Mouse (Mus musculus): ENCODE measurements around the gene Gadd45b. TPM values are rescaled to one million over a fixed set of nuclear protein-coding genes. Genes with fewer than 3 reads are reported as not detected.

Gadd45b gene
- polyA plus RNA-seq, 1 experiment: 30.6 TPM

DNA sequence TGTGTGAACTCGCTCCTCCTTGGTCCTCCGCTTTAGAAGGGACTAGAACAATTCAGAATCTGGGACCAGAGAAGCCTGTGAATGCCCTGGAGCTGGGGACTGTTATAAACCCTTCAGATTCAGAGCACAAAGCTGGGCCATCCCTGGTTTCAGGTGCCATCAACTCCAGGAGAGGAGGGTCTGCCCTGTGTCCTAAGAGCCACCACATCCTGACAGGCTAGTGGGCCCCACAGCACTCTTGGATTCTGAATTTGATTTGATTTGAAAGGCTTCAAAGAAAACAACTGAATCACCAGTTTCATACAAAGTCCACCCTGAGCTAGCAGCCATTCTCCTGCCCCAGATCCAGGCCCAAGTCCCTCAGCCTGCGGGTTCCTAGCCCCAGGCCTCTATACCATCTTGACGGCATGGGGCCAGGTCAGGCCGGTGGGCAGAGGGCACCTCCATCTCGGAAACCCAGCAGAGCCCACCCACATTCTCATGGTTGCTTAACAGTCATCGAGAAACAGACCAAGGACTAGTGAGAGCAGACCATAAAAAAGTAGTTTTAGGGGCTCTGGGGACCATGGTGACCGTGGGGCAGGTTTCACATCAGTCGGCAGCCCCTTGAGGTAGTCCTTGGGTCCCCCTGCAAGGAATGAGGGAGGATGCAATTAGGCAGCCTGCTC is 27.5 kb upstream of the Gadd45b start:
- peaks cover 16% of the 10 kb centered on the region for H3K4me1 ChIP-seq (ENCODE audit: control insufficient read depth, insufficient read depth, low read length)
- 91% methylated on average over 9 of the region's 9 CpGs for WGBS
- no peak overlapping the region for H3K4me3 ChIP-seq (replicated peaks; ENCODE audit: insufficient read depth, low read depth, low read length)
- H3K27ac ChIP-seq (ENCODE audit: insufficient read depth, low read length): no peak overlapping the region
- no peaks in the 10 kb centered on the region for H3K27me3 ChIP-seq (ENCODE audit: control insufficient read depth, insufficient read depth, low read length)
- TF ChIP-seq POLR2A (IDR thresholded peaks at IDR 0.05; ENCODE audit: borderline replicate concordance, insufficient read depth, low read length) (no peak), CTCF (IDR thresholded peaks at IDR 0.05; ENCODE audit: borderline replicate concordance, insufficient read depth, low read depth, low read length) (no peak)
- no peak for DNase-seq

DNA sequence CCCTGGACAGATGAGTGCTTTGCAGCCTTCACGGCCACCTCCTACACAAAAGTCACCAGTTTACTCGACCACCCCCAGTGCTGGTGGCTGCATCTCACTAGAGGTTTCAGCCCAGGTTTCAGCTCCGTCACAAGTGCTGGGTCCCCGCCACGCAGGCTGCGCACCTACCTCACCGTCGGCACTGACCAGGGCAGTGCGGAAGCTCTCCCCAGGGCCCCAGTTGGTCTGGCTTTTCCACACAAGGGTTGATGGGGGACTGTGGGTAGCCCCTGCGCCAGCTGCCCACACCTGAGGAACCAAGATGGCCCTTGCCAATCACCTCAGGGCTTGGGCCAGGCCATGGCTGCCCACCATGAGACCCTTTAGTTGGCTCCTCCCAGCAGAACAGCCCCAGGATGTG is 26.6 kb upstream of the Gadd45b start:
- Histone ChIP-seq H3K4me1 (ENCODE audit: control insufficient read depth, insufficient read depth, low read length) (peaks cover 13% of the 10 kb centered on the region), H3K4me3 (replicated peaks; ENCODE audit: insufficient read depth, low read depth, low read length) (no peak overlapping the region), H3K27me3 (ENCODE audit: control insufficient read depth, insufficient read depth, low read length) (no peaks in the 10 kb centered on the region), H3K27ac (ENCODE audit: insufficient read depth, low read length) (no peak overlapping the region)
- WGBS: 93% methylated on average over 10 of the region's 10 CpGs
- TF ChIP-seq POLR2A (IDR thresholded peaks at IDR 0.05; ENCODE audit: borderline replicate concordance, insufficient read depth, low read length) (no peak), CTCF (IDR thresholded peaks at IDR 0.05; ENCODE audit: borderline replicate concordance, insufficient read depth, low read depth, low read length) (no peak)
- DNase-seq: no peak

DNA sequence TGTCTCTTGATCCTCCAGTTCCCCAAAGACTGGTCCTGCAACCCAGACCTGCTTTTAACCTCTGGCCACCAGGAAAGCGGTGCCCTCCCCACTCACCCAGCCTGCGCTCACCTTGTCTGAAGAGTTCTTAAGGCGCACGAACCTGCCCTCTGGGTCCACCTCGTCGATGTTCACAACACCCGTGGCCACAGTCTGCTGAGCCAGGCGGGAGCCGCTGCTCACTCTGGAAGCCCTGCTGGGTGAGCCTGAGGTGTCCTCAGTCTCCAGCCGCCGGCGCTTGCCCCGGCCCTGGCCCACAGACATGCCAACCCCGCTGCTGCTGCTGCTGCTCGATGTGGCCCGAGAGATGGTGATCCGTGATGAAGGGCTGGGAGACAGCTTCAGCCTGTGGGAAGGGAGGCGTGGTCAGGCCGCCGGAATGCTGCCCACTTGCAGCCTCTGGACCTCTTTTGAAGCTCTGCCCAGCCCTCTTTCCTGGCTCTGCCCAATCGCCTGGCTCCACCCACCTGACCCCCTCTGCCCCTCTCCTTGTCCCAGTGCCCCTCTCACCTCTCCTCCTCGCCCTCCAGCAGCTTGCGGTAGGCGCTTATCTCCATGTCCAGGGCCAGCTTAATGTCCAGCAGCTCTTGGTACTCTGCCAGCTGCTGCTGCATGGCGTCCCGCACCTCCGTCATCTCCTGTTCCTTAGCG is 25.7 kb upstream of the Gadd45b start:
- Histone ChIP-seq H3K27ac (ENCODE audit: insufficient read depth, low read length) (no peak overlapping the region), H3K4me3 (replicated peaks; ENCODE audit: insufficient read depth, low read depth, low read length) (no peak overlapping the region), H3K27me3 (ENCODE audit: control insufficient read depth, insufficient read depth, low read length) (no peaks in the 10 kb centered on the region), H3K4me1 (ENCODE audit: control insufficient read depth, insufficient read depth, low read length) (peaks cover 6% of the 10 kb centered on the region; the same call in 1 of the 2 replicates)
- 72% methylated on average over 28 of the region's 28 CpGs for WGBS
- DNase-seq: no peak
- TF ChIP-seq CTCF (IDR thresholded peaks at IDR 0.05; ENCODE audit: borderline replicate concordance, insufficient read depth, low read depth, low read length) (no peak), POLR2A (IDR thresholded peaks at IDR 0.05; ENCODE audit: borderline replicate concordance, insufficient read depth, low read length) (no peak)

DNA sequence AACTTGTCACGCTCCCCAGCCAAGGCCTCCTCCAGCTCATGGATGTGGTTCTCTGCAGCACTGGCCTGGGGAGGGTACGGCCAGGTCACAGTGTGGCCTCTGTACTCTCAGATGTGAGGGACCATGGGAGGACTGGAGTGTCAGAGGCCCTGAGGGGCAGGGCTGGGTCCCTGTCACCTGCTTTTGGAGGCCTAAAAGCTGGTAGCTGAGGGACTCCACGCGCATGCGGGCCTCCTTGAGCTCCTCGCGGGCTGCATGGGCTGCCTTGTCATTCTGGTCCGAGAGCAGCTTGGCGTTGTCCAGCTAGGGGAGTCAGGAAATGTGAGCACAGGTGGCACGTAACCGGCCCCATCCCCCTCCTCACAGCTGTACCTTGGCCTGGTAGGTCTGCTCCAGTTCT is 25.2 kb upstream of the Gadd45b start:
- Histone ChIP-seq H3K27ac (ENCODE audit: insufficient read depth, low read length) (no peak overlapping the region), H3K27me3 (ENCODE audit: control insufficient read depth, insufficient read depth, low read length) (no peaks in the 10 kb centered on the region), H3K4me1 (ENCODE audit: control insufficient read depth, insufficient read depth, low read length) (no peaks in the 10 kb centered on the region; the same call in 1 of the 2 replicates), H3K4me3 (replicated peaks; ENCODE audit: insufficient read depth, low read depth, low read length) (no peak overlapping the region)
- TF ChIP-seq CTCF (IDR thresholded peaks at IDR 0.05; ENCODE audit: borderline replicate concordance, insufficient read depth, low read depth, low read length) (no peak), POLR2A (IDR thresholded peaks at IDR 0.05; ENCODE audit: borderline replicate concordance, insufficient read depth, low read length) (no peak)
- DNase-seq: no peak
- 88% methylated on average over 11 of the region's 11 CpGs for WGBS

DNA sequence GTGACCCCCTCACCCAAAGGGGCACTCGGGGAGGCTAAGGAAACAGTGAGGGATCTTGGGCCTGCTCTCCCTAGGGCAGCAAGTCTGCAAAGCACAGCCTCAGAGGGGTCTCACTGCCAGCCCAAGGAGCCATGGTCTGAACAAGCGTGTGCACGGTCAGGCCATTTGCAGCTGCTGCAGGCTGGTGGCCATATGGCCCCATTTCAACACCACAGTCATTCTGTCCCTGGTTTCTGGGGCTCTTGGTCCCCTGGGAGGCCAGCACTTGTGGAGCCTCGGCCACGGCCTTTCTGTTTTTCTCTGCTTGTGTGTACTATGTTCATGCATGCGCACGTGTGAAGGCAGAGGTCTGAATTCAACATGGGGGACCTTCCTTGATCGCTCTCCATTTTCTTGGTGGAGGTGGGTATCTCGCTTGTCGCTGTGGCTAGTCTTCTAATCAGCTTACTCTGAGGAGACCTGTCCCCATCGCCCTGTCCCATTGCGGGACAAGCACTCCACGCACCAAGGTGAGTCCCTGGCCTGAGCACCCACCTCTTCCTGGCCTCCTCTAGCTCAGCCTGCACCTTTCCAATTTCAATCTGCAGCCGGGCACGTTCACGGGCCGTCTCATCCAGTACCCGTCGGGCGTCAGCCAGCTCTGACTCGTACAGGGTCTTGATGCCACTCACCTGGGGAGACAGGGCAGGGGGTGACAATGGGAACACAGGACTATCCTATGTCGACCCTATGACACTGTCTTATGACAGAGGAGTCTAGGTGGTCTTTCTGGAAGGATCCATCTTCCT is 20.3 kb upstream of the Gadd45b start:
- Histone ChIP-seq H3K27ac (ENCODE audit: insufficient read depth, low read length) (no peak overlapping the region), H3K27me3 (ENCODE audit: control insufficient read depth, insufficient read depth, low read length) (no peaks in the 10 kb centered on the region), H3K4me1 (ENCODE audit: control insufficient read depth, insufficient read depth, low read length) (peaks cover 35% of the 10 kb centered on the region), H3K4me3 (replicated peaks; ENCODE audit: insufficient read depth, low read depth, low read length) (no peak overlapping the region)
- WGBS: 79% methylated on average over 22 of the region's 22 CpGs
- TF ChIP-seq CTCF (IDR thresholded peaks at IDR 0.05; ENCODE audit: borderline replicate concordance, insufficient read depth, low read depth, low read length): no peak
- TF ChIP-seq POLR2A (IDR thresholded peaks at IDR 0.05; ENCODE audit: borderline replicate concordance, insufficient read depth, low read length): no peak
- DNase-seq: no peak

DNA sequence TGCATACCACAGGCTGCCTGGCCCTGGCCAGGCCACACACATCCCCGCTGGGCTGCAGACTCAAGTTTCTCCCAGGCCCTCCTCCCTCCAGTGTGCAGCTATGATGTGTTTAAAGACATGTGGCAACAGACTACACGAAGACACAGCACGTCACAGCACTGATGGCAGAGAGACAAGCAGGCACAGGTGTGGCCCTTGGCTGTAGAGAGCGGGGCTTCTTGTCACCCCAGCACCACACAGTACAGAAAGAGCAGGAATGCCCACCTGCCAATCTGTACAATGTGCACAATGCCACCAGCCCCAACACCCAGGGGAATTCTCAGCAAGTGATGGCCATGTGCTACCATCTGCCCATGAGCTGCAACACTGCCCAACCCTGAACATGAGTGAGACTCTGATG is 18.5 kb upstream of the Gadd45b start:
- TF ChIP-seq POLR2A (IDR thresholded peaks at IDR 0.05; ENCODE audit: borderline replicate concordance, insufficient read depth, low read length) (no peak), CTCF (IDR thresholded peaks at IDR 0.05; ENCODE audit: borderline replicate concordance, insufficient read depth, low read depth, low read length) (no peak)
- 0 out of 2 replicates have a peak overlapping the region, but pooled peaks have one; percentile 9 for H3K27ac ChIP-seq (ENCODE audit: insufficient read depth, low read length)
- peaks cover 46% of the 10 kb centered on the region for H3K4me1 ChIP-seq (ENCODE audit: control insufficient read depth, insufficient read depth, low read length)
- no peak overlapping the region for H3K4me3 ChIP-seq (replicated peaks; ENCODE audit: insufficient read depth, low read depth, low read length)
- 21% methylated on average over 4 of the region's 4 CpGs for WGBS
- no peaks in the 10 kb centered on the region for H3K27me3 ChIP-seq (ENCODE audit: control insufficient read depth, insufficient read depth, low read length)
- DNase-seq: no peak

DNA sequence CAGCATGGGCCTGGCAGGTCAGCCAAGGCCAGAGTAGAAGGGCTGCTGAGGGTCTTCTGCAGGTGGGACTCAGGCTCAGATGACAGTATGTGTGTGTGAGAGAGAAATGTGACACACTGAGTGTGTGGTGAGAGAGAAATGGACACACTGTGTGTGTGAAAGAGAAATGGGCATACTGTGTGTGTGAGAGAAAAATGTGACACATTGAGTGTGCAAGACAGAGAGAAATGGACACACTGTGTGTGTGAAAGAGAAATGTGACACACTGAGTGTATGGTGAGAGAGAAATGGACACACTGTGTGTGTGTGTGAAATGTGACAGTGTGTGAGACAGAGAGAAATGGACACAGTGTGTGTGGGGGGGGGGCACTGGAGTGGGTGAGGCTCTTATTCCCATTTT is 18.0 kb upstream of the Gadd45b start:
- Histone ChIP-seq H3K27me3 (ENCODE audit: control insufficient read depth, insufficient read depth, low read length) (no peaks in the 10 kb centered on the region), H3K27ac (ENCODE audit: insufficient read depth, low read length) (no peak overlapping the region), H3K4me3 (replicated peaks; ENCODE audit: insufficient read depth, low read depth, low read length) (no peak overlapping the region), H3K4me1 (ENCODE audit: control insufficient read depth, insufficient read depth, low read length) (peaks cover 47% of the 10 kb centered on the region)
- no peak for DNase-seq
- TF ChIP-seq POLR2A (IDR thresholded peaks at IDR 0.05; ENCODE audit: borderline replicate concordance, insufficient read depth, low read length): no peak
- TF ChIP-seq CTCF (IDR thresholded peaks at IDR 0.05; ENCODE audit: borderline replicate concordance, insufficient read depth, low read depth, low read length): no peak

Measured in cerebellum, adult 2 months (tissue).